Mouse (Mus musculus) heart, adult 2 months (tissue): ENCODE results near the gene Dtymk. TPM values are rescaled to one million over a fixed set of nuclear protein-coding genes. Genes with fewer than 3 reads are reported as not detected.

ENCODE experiments used
- DNase-seq, 2 experiments: peaks; one replicate each; pipeline ENCODE4 v3.0.0; 2021
- H3K27ac ChIP-seq: fragments of 200-600 bp; 2 replicates; pipeline ENCODE4 v1.8.1; 2022
- H3K27me3 ChIP-seq: fragments of 200-500 bp; 2 replicates; pipeline ENCODE4 v1.6.1; 2012; ENCODE audit warnings: mild to moderate bottlenecking, low read length, inconsistent platforms, mixed read lengths; ENCODE audit not compliant: control insufficient read depth, insufficient read depth
- H3K36me3 ChIP-seq: fragments of 200-500 bp; 2 replicates; pipeline ENCODE4 v1.6.1; 2012; ENCODE audit warnings: low read length, inconsistent platforms; ENCODE audit not compliant: control insufficient read depth, insufficient read depth
- H3K4me1 ChIP-seq: fragments of 200-500 bp; 2 replicates; pipeline ENCODE4 v1.6.1; 2011; ENCODE audit warnings: low read length; ENCODE audit not compliant: control insufficient read depth, insufficient read depth
- H3K4me3 ChIP-seq: fragments of 200-600 bp; 2 replicates; pipeline ENCODE4 v1.8.1; 2022
- H3K79me2 ChIP-seq: fragments of 200-500 bp; replicated peaks from 2 replicates; pipeline ENCODE4 v1.6.1; 2012; ENCODE audit warnings: mild to moderate bottlenecking, inconsistent platforms, low read length, moderate library complexity, mixed read lengths; ENCODE audit not compliant: control insufficient read depth, insufficient read depth
- H3K9ac ChIP-seq: fragments of 200-500 bp; 2 replicates; pipeline ENCODE4 v1.6.1; 2012; ENCODE audit warnings: low read depth, mild to moderate bottlenecking, control low read depth, inconsistent platforms, low read length, mixed read lengths
- CTCF ChIP-seq: fragments of 200-600 bp; IDR thresholded peaks from 2 replicates; pipeline ENCODE4 v1.8.1; 2022; ENCODE audit warnings: antibody characterized with exemption, mild to moderate bottlenecking, moderate library complexity
- EP300 ChIP-seq: fragments of 200-500 bp; IDR thresholded peaks from 2 replicates; pipeline ENCODE4 v1.6.1; 2011; ENCODE audit warnings: low read depth, low read length, control low read depth; ENCODE audit not compliant: insufficient read depth
- POLR2A ChIP-seq: fragments of 200-500 bp; IDR thresholded peaks from 2 replicates; pipeline ENCODE4 v1.6.1; 2011; ENCODE audit warnings: mild to moderate bottlenecking, low read depth, low read length, control low read depth; ENCODE audit not compliant: insufficient read depth
- WGBS: fragments of 180-500 bp; shearing (Covaris S2); methylation state at CpG from one replicate; pipeline ENCODE4 v1.1.7; 2018; 5-methylcytosine and 5-hydroxymethylcytosine counted together
- intact Hi-C: fragments of 180-260 bp; cut with DNase I; formaldehyde crosslinking; loops from one replicate; pipeline ENCODE4 v1.15.1; 2025
- polyA plus RNA-seq: library from polyadenylated mRNA; depleted of rRNA; stranded (reverse); fragments of >200 nt; gene quantifications from 2 replicates; pipeline ENCODE4 v1.2.3, GENCODE M21; 2012
- total RNA-seq, 2 experiments: library from RNA; stranded (reverse); gene quantifications; 2 replicates each; pipeline ENCODE4 v1.2.3; 2021

The Dtymk gene
- total and polyA plus RNA-seq, 3 experiments: 22.2 to 23.6 (median 22.4) TPM

- Histone ChIP-seq H3K4me3 (peak within 1 kb of the TSS; percentile 65), H3K9ac (peak within 1 kb of the TSS; percentile 67), H3K27ac (peak within 1 kb of the TSS; percentile 91), H3K27me3 (no peaks in the 10 kb centered on the region), H3K79me2 (no peaks in the 10 kb centered on the region), H3K36me3 (no peaks in the 10 kb centered on the region), H3K4me1 (peaks cover 3% of the 10 kb centered on the region)
- peak in 1 of 2 experiments; percentile 36 for DNase-seq
- TF ChIP-seq EP300 (no peak), CTCF (no peak), POLR2A (no peak)
- intact Hi-C loops: no loop called here
- WGBS: 15% methylated on average over 10 of the region's 10 CpGs
These were observed 22.9 kb upstream of the Dtymk start, which contains the start of gene D2hgdh for GRCm38 (mm10) chr1:93824609-93825008. Gene D2hgdh, plus strand, starts transcription at chr1:93824909.

GRCm38 (mm10) chr1:93823796-93824495, 22.2 kb upstream of the Dtymk start:
- intact Hi-C loops: loop anchor here (2.0 kb wide), 1 partner anchor 19 kb away; no protein-coding TSS in a partner anchor
- no peak overlapping the region for H3K9ac ChIP-seq
- WGBS: 48% methylated on average over 3 of the region's 3 CpGs
- H3K4me1 ChIP-seq: peaks cover 3% of the 10 kb centered on the region
- no peaks in the 10 kb centered on the region for H3K79me2 ChIP-seq
- H3K36me3 ChIP-seq: no peaks in the 10 kb centered on the region
- TF ChIP-seq EP300 (no peak), CTCF (no peak), POLR2A (no peak)
- H3K27ac ChIP-seq: peak overlapping the region; percentile 91
- no peaks in the 10 kb centered on the region for H3K27me3 ChIP-seq
- H3K4me3 ChIP-seq: no peak overlapping the region
- DNase-seq: no peak

- WGBS: 73% methylated on average over 7 of the region's 7 CpGs
- Histone ChIP-seq H3K9ac (no peak overlapping the region), H3K36me3 (no peaks in the 10 kb centered on the region), H3K4me3 (no peak overlapping the region), H3K79me2 (no peaks in the 10 kb centered on the region), H3K27ac (no peak overlapping the region), H3K4me1 (no peaks in the 10 kb centered on the region), H3K27me3 (no peaks in the 10 kb centered on the region)
- intact Hi-C loops: no loop called here
- TF ChIP-seq EP300: no peak
- no peak for TF ChIP-seq POLR2A
- TF ChIP-seq CTCF: no peak
- no peak for DNase-seq
These were observed 17.0 kb upstream of the Dtymk start for GRCm38 (mm10) chr1:93818722-93819121.

GRCm38 (mm10) chr1:93817823-93818532, 16.2 kb upstream of the Dtymk start:
- 87% methylated on average over 8 of the region's 8 CpGs for WGBS
- Histone ChIP-seq H3K79me2 (no peaks in the 10 kb centered on the region), H3K27me3 (no peaks in the 10 kb centered on the region), H3K36me3 (no peaks in the 10 kb centered on the region), H3K9ac (no peak overlapping the region), H3K4me3 (no peak overlapping the region), H3K27ac (no peak overlapping the region), H3K4me1 (no peaks in the 10 kb centered on the region)
- TF ChIP-seq CTCF (no peak), POLR2A (no peak)
- DNase-seq: no peak
- intact Hi-C loops: no loop called here

- DNase-seq: no peak
- intact Hi-C loops: no loop called here
- Histone ChIP-seq H3K4me1 (no peaks in the 10 kb centered on the region), H3K27ac (peak overlapping the region; percentile 38), H3K9ac (no peak overlapping the region), H3K36me3 (no peaks in the 10 kb centered on the region), H3K4me3 (no peak overlapping the region), H3K79me2 (peaks cover 2% of the 10 kb centered on the region; the same call in 1 of the 2 replicates), H3K27me3 (no peaks in the 10 kb centered on the region)
- no peak for TF ChIP-seq POLR2A
- no peak for TF ChIP-seq CTCF
- TF ChIP-seq EP300: no peak
- WGBS: 75% methylated on average over 8 of the region's 8 CpGs
These were observed 9.8 kb upstream of the Dtymk start for GRCm38 (mm10) chr1:93811495-93812039.

GRCm38 (mm10) chr1:93810011-93810410, 8.3 kb upstream of the Dtymk start:
- Histone ChIP-seq H3K27me3 (no peaks in the 10 kb centered on the region), H3K27ac (no peak overlapping the region), H3K36me3 (no peaks in the 10 kb centered on the region), H3K4me3 (no peak overlapping the region), H3K9ac (no peak overlapping the region), H3K79me2 (peaks cover 2% of the 10 kb centered on the region; the same call in 1 of the 2 replicates), H3K4me1 (no peaks in the 10 kb centered on the region)
- intact Hi-C loops: no loop called here
- no peak for TF ChIP-seq CTCF
- TF ChIP-seq EP300: no peak
- no peak for TF ChIP-seq POLR2A
- no peak for DNase-seq
- WGBS: 98% methylated on average over 3 of the region's 3 CpGs
